Mouse (Mus musculus) heart, adult 2 months (tissue): ENCODE results near the gene Mlxip. TPM values are rescaled to one million over a fixed set of nuclear protein-coding genes. Genes with fewer than 3 reads are reported as not detected.

Source experiments
- DNase-seq, 2 experiments: peaks; one replicate each; pipeline ENCODE4 v3.0.0; 2021
- H3K27ac ChIP-seq: fragments of 200-600 bp; 2 replicates; pipeline ENCODE4 v1.8.1; 2022
- H3K27me3 ChIP-seq: fragments of 200-500 bp; 2 replicates; pipeline ENCODE4 v1.6.1; 2012; ENCODE audit warnings: mild to moderate bottlenecking, low read length, inconsistent platforms, mixed read lengths; ENCODE audit not compliant: control insufficient read depth, insufficient read depth
- H3K36me3 ChIP-seq: fragments of 200-500 bp; 2 replicates; pipeline ENCODE4 v1.6.1; 2012; ENCODE audit warnings: low read length, inconsistent platforms; ENCODE audit not compliant: control insufficient read depth, insufficient read depth
- H3K4me1 ChIP-seq: fragments of 200-500 bp; 2 replicates; pipeline ENCODE4 v1.6.1; 2011; ENCODE audit warnings: low read length; ENCODE audit not compliant: control insufficient read depth, insufficient read depth
- H3K4me3 ChIP-seq: fragments of 200-600 bp; 2 replicates; pipeline ENCODE4 v1.8.1; 2022
- H3K79me2 ChIP-seq: fragments of 200-500 bp; replicated peaks from 2 replicates; pipeline ENCODE4 v1.6.1; 2012; ENCODE audit warnings: mild to moderate bottlenecking, inconsistent platforms, low read length, moderate library complexity, mixed read lengths; ENCODE audit not compliant: control insufficient read depth, insufficient read depth
- H3K9ac ChIP-seq: fragments of 200-500 bp; 2 replicates; pipeline ENCODE4 v1.6.1; 2012; ENCODE audit warnings: low read depth, mild to moderate bottlenecking, control low read depth, inconsistent platforms, low read length, mixed read lengths
- CTCF ChIP-seq: fragments of 200-600 bp; IDR thresholded peaks from 2 replicates; pipeline ENCODE4 v1.8.1; 2022; ENCODE audit warnings: antibody characterized with exemption, mild to moderate bottlenecking, moderate library complexity
- EP300 ChIP-seq: fragments of 200-500 bp; IDR thresholded peaks from 2 replicates; pipeline ENCODE4 v1.6.1; 2011; ENCODE audit warnings: low read depth, low read length, control low read depth; ENCODE audit not compliant: insufficient read depth
- POLR2A ChIP-seq: fragments of 200-500 bp; IDR thresholded peaks from 2 replicates; pipeline ENCODE4 v1.6.1; 2011; ENCODE audit warnings: mild to moderate bottlenecking, low read depth, low read length, control low read depth; ENCODE audit not compliant: insufficient read depth
- WGBS: fragments of 180-500 bp; shearing (Covaris S2); methylation state at CpG from one replicate; pipeline ENCODE4 v1.1.7; 2018; 5-methylcytosine and 5-hydroxymethylcytosine counted together
- intact Hi-C: fragments of 180-260 bp; cut with DNase I; formaldehyde crosslinking; loops from one replicate; pipeline ENCODE4 v1.15.1; 2025
- polyA plus RNA-seq: library from polyadenylated mRNA; depleted of rRNA; stranded (reverse); fragments of >200 nt; gene quantifications from 2 replicates; pipeline ENCODE4 v1.2.3, GENCODE M21; 2012
- total RNA-seq, 2 experiments: library from RNA; stranded (reverse); gene quantifications; 2 replicates each; pipeline ENCODE4 v1.2.3; 2021

Mlxip gene
- total and polyA plus RNA-seq, 3 experiments: 27.8 to 34.3 (median 27.9) TPM

DNA sequence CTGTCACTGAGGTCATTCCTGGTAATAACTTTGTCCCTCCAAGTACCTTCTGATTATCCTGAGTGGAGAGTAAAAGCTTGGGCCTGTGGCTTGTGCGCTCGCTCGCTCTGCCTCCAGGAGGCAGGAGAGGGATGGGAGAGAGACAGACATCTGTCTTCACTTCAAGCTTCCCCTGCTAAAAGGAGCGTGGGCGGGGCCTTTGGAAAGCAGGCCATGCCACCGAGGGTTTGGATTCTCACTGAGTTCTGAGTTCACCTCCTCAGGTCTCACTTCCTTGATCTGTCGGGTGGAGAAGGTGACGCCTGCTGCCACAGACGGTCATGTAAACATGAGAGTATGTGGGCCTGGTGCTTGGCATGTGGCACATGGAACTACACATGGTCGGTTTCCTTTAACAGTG lies 44.2 kb upstream of the Mlxip start:
- WGBS: 57% methylated on average over 10 of the region's 10 CpGs
- intact Hi-C loops: no loop called here
- H3K27me3 ChIP-seq: no peaks in the 10 kb centered on the region
- H3K4me1 ChIP-seq: peaks cover 2% of the 10 kb centered on the region; the same call in 1 of the 2 replicates
- H3K27ac ChIP-seq: no peak overlapping the region
- H3K36me3 ChIP-seq: no peaks in the 10 kb centered on the region; the same call in 1 of the 2 replicates
- peak; percentile 30 to 42 for DNase-seq
- H3K79me2 ChIP-seq: peaks cover 6% of the 10 kb centered on the region; the same call in 1 of the 2 replicates
- TF ChIP-seq EP300 (no peak), CTCF (peak; percentile 64)
- no peak overlapping the region for H3K9ac ChIP-seq
- H3K4me3 ChIP-seq: no peak overlapping the region

- H3K4me3 ChIP-seq: no peak overlapping the region
- H3K36me3 ChIP-seq: no peaks in the 10 kb centered on the region
- 87% methylated on average over 11 of the region's 11 CpGs for WGBS
- DNase-seq: no peak
- intact Hi-C loops: no loop called here
- no peaks in the 10 kb centered on the region for H3K4me1 ChIP-seq
- H3K9ac ChIP-seq: no peak overlapping the region
- no peaks in the 10 kb centered on the region for H3K79me2 ChIP-seq
- H3K27me3 ChIP-seq: no peaks in the 10 kb centered on the region
- H3K27ac ChIP-seq: no peak overlapping the region
- TF ChIP-seq CTCF (no peak), POLR2A (no peak), EP300 (no peak)
These were observed 38.7 kb upstream of the Mlxip start for GRCm38 (mm10) chr5:123355918-123356317.

- Histone ChIP-seq H3K9ac (no peak overlapping the region), H3K4me3 (no peak overlapping the region), H3K27ac (no peak overlapping the region), H3K27me3 (no peaks in the 10 kb centered on the region), H3K79me2 (no peaks in the 10 kb centered on the region), H3K36me3 (no peaks in the 10 kb centered on the region), H3K4me1 (no peaks in the 10 kb centered on the region)
- DNase-seq: no peak
- intact Hi-C loops: no loop called here
- TF ChIP-seq POLR2A (no peak), CTCF (no peak), EP300 (no peak)
- WGBS: 92% methylated on average over 4 of the region's 4 CpGs
These were observed 37.3 kb upstream of the Mlxip start for GRCm38 (mm10) chr5:123357253-123357652.

- 90% methylated on average over 6 of the region's 6 CpGs for WGBS
- H3K36me3 ChIP-seq: peaks cover 2% of the 10 kb centered on the region
- TF ChIP-seq CTCF: no peak
- TF ChIP-seq POLR2A: no peak
- no peak for TF ChIP-seq EP300
These were observed 35.2 kb upstream of the Mlxip start for GRCm38 (mm10) chr5:123359431-123359830.

DNA sequence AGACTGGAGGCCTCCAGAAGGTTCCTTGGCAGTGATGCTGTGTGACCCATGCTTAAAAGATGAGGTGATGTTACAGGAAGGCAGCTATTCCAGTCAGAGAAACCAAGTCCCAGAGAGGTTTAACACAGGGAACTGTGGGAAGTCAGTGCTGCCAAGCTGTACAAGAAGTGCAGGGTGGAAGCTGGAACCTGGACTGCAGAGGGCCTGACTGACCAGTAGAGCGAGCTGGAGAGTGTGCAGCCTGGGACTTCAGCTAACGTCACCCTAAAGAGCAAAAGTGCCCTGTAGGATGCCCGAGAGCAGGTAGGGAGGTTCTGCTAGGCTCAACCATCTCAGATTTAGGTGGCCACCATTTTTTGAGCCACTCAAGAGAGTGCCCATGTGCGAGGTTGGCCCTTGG lies 31.7 kb upstream of the Mlxip start:
- Histone ChIP-seq H3K4me1 (peaks cover 14% of the 10 kb centered on the region), H3K36me3 (peaks cover 6% of the 10 kb centered on the region), H3K27me3 (no peaks in the 10 kb centered on the region), H3K79me2 (no peaks in the 10 kb centered on the region), H3K9ac (no peak overlapping the region), H3K4me3 (no peak overlapping the region), H3K27ac (peak overlapping the region; percentile 40)
- 73% methylated on average over 4 of the region's 4 CpGs for WGBS
- intact Hi-C loops: loop anchor here (5.0 kb wide), 1 partner anchor 76 kb away; no protein-coding TSS in a partner anchor
- TF ChIP-seq EP300 (no peak), CTCF (peak; percentile 44)
- peak in 1 of 2 experiments; percentile 21 for DNase-seq

More at GRCm38 (mm10) chr5:123359431-123359830, 35.2 kb upstream of the Mlxip start:
- Histone ChIP-seq H3K79me2 (no peaks in the 10 kb centered on the region), H3K4me3 (no peak overlapping the region), H3K27me3 (no peaks in the 10 kb centered on the region), H3K4me1 (peaks cover 11% of the 10 kb centered on the region), H3K9ac (no peak overlapping the region), H3K27ac (no peak overlapping the region)
- DNase-seq: no peak
- intact Hi-C loops: no loop called here

- DNase-seq: peak; percentile 66 to 79
- H3K27ac ChIP-seq: peak overlapping the region; percentile 96
- WGBS: 11% methylated on average over 11 of the region's 11 CpGs
- H3K36me3 ChIP-seq: peaks cover 6% of the 10 kb centered on the region
- H3K79me2 ChIP-seq: no peaks in the 10 kb centered on the region
- no peak overlapping the region for H3K4me3 ChIP-seq
- H3K27me3 ChIP-seq: no peaks in the 10 kb centered on the region
- TF ChIP-seq CTCF (no peak), EP300 (peak; percentile 72; the same call in 1 of the 2 replicates), POLR2A (0 out of 2 replicates have a peak, but pooled peaks have one; percentile 37)
- H3K9ac ChIP-seq: peak overlapping the region; percentile 70
- intact Hi-C loops: loop anchor here (1.0 to 5.0 kb wide), 2 partner anchors 20 to 77 kb away; no protein-coding TSS in a partner anchor
- peaks cover 14% of the 10 kb centered on the region for H3K4me1 ChIP-seq
These were observed 30.2 kb upstream of the Mlxip start for GRCm38 (mm10) chr5:123364302-123364971.
